Mouse (Mus musculus) left cerebral cortex, postnatal 25 days (tissue): ENCODE data around the gene Mrps7. TPM values are rescaled to one million over a fixed set of nuclear protein-coding genes. Genes with fewer than 3 reads are reported as not detected.
"Not testable (repeated sequence)": the region's sequence is repeated elsewhere in the genome, so short reads cannot be mapped to it uniquely, and the experiment has no call there.

Experiments
- DNase-seq, 2 experiments: peaks; one replicate each; pipeline ENCODE4 v3.0.0; 2022; ENCODE audit warnings: low spot score in 2 of 2, mixed read lengths in 1 of 2
- intact Hi-C: fragments of 180-260 bp; cut with DNase I; formaldehyde crosslinking; loops from one replicate; pipeline ENCODE4 v1.15.1; 2025
- total RNA-seq, 2 experiments: library from RNA; stranded (reverse); gene quantifications; 2 replicates each; pipeline ENCODE4 v1.2.3; 2021

Gene Mrps7
- total RNA-seq, 2 experiments from 2014 or later, result 52.2 to 56.2 TPM

GRCm38 (mm10) chr11:115641664-115642036, 37.9 kb downstream of the Mrps7 start:
- intact Hi-C loops, result no loop called here
- no peak for DNase-seq

DNA sequence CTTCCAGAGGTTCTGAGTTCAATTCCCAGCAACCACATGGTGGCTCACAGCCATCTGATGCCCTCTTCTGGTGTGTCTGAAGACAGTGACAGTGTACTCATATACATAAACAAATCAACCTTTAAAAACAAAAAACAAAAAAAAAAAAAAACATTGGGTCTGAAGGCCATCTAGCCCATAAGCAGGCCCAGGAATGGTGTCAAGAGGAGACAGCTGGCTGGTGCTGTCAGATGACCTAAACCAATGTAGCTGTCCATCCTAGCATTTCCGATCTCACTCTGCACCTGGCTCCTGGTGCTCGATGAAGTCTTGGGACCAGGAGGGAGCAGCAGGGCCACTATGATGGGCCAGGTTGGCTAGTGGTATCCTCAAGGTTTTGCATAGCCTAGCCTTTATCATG, 39.0 kb downstream of the Mrps7 start:
- intact Hi-C loops, result no loop called here

DNA sequence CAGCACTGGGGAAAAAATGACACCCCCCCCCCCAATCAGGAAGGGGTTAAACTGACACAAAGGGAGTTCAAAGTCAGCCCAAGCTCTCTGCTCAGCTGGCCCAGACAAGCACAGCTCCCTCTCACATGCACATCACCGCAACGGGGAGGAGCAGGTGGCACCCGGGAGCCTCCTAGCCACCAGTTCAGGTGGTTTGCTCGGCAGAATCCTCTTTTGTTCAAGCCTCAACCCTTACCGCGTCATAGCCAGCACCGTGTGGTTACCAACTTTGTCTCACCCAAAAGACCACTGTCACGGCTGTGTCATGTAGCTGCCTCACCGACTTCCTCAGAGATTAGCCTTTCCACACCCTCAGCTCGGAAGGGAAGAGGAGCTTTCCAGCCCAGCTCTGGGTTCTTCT, 39.5 kb downstream of the Mrps7 start:
- intact Hi-C loops, result no loop called here
- DNase-seq, result no peak

More for the DNA sequence above, 39.0 kb downstream of the Mrps7 start:
- no peak for DNase-seq

DNA sequence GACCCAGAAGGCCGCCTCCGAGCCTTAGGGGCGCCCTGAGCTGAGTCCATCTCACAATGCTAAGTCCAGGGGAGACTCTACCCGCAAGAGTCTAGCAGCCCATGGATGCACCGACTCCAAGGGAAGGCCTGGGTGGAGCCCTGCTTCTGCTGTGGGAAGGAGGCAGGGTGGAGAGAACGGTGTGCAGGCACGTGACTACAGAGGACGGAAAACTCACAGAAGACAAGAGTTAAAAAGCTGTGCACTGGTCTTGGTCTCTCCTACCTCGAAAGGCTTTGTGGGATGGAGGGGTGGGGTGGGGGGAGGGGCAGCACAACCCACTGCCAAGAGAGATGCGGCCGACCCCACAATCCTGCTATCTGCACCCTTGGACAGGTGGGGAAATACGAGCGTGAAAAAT, 40.6 kb downstream of the Mrps7 start:
- intact Hi-C loops, result no loop called here
- DNase-seq, result no peak

GRCm38 (mm10) chr11:115645498-115645897, 41.8 kb downstream of the Mrps7 start:
- intact Hi-C loops, result loop anchor here (5.0 kb wide), 1 partner anchor 167 kb away; the partner anchor contains the start of genes Caskin2 and Tsen54
- DNase-seq, result not testable (repeated sequence)

DNA sequence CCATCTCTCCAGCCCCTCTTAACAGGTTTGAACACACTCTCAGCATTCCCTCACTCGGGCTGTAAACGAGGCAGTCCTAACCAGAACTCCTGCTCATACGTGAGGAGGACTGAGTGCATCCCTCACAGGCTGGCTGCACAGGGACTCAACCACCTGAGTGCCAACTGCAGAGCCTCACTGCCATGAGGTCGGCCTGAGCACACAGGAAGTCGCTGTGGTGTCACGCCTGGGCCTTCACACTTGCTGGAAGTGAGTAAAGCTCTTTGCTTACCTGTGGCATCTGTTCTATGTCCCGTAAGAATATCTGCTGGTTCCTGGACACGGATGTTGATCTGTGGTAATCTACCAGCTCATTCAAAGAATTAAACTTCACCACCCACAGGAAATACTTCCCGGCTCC, 42.7 kb downstream of the Mrps7 start:
- no peak for DNase-seq
- intact Hi-C loops, result loop anchor here (5.0 kb wide), 1 partner anchor 166 kb away; the partner anchor contains the start of genes Caskin2 and Tsen54

DNA sequence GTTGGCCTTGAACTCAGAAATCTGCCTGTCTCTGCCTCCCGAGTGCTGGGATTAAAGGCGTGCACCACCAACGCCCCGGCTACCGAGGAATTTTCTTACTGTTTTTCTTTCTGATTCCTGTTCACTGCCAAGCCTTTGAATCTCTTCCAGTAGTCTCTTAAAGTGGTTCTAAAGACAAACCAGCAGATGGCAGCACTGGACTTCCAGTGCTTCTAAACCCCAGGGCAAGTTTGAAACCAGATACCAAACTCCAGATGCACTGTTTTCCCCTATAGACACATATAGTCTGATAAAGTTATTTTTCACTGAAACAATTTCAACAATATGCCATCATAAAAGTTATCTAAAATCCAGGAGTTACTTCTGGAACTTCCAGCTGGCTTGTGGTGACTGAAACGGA, 43.7 kb downstream of the Mrps7 start:
- DNase-seq, result peak; percentile 67 to 80
- intact Hi-C loops, result loop anchor here (1.0 to 5.0 kb wide), 2 partner anchors 67 to 165 kb away; partner anchors contain the start of genes Caskin2 and Tsen54

DNA sequence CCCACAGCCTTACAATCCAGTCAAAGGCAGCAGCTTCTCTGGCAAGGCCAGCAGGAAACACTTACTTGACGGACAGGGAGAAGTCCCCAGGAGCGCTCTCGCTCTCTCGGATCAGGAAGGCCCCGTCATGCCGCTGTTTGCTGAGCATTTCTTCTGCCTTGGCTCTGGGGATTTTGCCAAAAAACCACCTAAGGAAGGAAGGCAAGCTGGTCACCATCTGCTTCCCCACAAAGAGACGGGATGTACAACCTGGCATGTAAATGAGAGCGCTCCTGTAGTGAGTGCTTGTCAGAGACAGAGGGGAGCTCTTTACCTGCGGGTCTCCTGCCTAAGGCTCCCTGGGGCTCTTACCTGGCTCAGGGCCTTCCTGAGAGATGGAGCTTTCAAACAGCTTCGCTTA, 46.0 kb downstream of the Mrps7 start:
- DNase-seq, result peak; percentile 53 to 82
- intact Hi-C loops, result loop anchor here (2.0 to 5.0 kb wide), 2 partner anchors 59 to 163 kb away; partner anchors contain the start of genes Caskin2, Grb2 and Tsen54

- DNase-seq, result no peak
- intact Hi-C loops, result no loop called here
These were observed 48.0 kb downstream of the Mrps7 start for GRCm38 (mm10) chr11:115651680-115652079.

GRCm38 (mm10) chr11:115653194-115653593, 49.5 kb downstream of the Mrps7 start:
- intact Hi-C loops, result no loop called here
- DNase-seq, result peak; percentile 53 to 87

DNA sequence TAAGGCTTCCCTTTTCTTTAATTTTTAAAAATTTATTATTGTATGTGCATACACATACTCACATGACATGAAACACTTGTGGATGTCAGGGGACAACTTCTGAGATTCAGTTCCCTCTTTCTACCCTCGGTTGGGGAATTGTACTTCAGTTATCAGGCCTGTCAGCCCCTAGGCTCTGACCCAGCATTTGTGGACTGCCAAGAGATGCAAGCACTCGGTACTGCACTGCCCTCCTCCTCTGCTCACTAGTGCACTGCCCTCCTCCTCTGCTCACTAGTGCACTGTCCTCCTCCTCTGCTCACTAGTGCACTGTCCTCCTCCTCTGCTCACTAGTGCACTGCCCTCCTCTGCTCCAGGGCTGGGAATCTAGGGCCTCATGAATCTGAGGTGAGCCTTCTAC, 50.4 kb downstream of the Mrps7 start:
- intact Hi-C loops, result no loop called here
- no peak for DNase-seq

Other genes starting within 250 kb of the Mrps7 start
- gene Hid1, start 236.2 kb upstream of the Mrps7 start, total RNA-seq, result 100 to 1,000 TPM; 108 to 111 TPM
- gene Cdr2l, start 222.0 kb upstream of the Mrps7 start, total RNA-seq, result 10 to 100 TPM; 19.8 to 20.9 TPM
- 100 to 1,000 TPM; 107 to 109 TPM for gene Mrpl58, start 200.2 kb upstream of the Mrps7 start, total RNA-seq
- gene Atp5h, start 184.0 kb upstream of the Mrps7 start, total RNA-seq, result 100 to 1,000 TPM; 447 to 455 TPM
- gene Kctd2, start 183.8 kb upstream of the Mrps7 start, total RNA-seq, result 10 to 100 TPM; 70.9 to 72.5 TPM
- not detected for gene Trim80, start 163.4 kb upstream of the Mrps7 start, total RNA-seq
- not detected for gene Slc16a5, start 141.5 kb upstream of the Mrps7 start, total RNA-seq
- 10 to 100 TPM; 12.5 to 12.8 TPM for gene Armc7, start 128.3 kb upstream of the Mrps7 start, total RNA-seq
- 10 to 100 TPM; 60.1 to 66.5 TPM for gene Nt5c, start 112.1 kb upstream of the Mrps7 start, total RNA-seq
- gene Jpt1, start 89.5 kb upstream of the Mrps7 start, total RNA-seq, result 100 to 1,000 TPM; 165 to 168 TPM
- 100 to 1,000 TPM; 298 to 313 TPM for gene Sumo2, start 67.6 kb upstream of the Mrps7 start, total RNA-seq
- gene Nup85, start 39.5 kb upstream of the Mrps7 start, total RNA-seq, result 10 to 100 TPM; 45.7 to 49.1 TPM
- 10 to 100 TPM; 76.5 to 88.6 TPM for gene Gga3, start 126 bp downstream of the Mrps7 start, total RNA-seq
- 10 to 100 TPM; 17.6 to 19.4 TPM for gene Mif4gd, start 9.0 kb downstream of the Mrps7 start, total RNA-seq
- 10 to 100 TPM; 54.3 to 59.3 TPM for gene Slc25a19, start 24.4 kb downstream of the Mrps7 start, total RNA-seq
- 100 to 1,000 TPM; 204 TPM for gene Grb2, start 104.7 kb downstream of the Mrps7 start, total RNA-seq
- 10 to 100 TPM; 54.9 to 59.1 TPM for gene Tmem94, start 161.5 kb downstream of the Mrps7 start, total RNA-seq
- gene Caskin2, start 209.7 kb downstream of the Mrps7 start, total RNA-seq, result 10 to 100 TPM; 18.8 to 20.7 TPM
- gene Tsen54, start 210.8 kb downstream of the Mrps7 start, total RNA-seq, result 10 to 100 TPM; 12.5 to 12.7 TPM
- 1 to 10 TPM; 3.7 to 4.0 TPM for gene Llgl2, start 220.1 kb downstream of the Mrps7 start, total RNA-seq